Mouse (Mus musculus) bone marrow, adult 2 months (tissue): ENCODE data around the gene Dnajc11. TPM values are rescaled to one million over a fixed set of nuclear protein-coding genes. Genes with fewer than 3 reads are reported as not detected.
A peak's percentile ranks its signal among the peaks of the same experiment; 100 is the strongest.

ENCODE experiments used
- H3K27ac ChIP-seq: fragments of 200-500 bp; 2 replicates; pipeline ENCODE4 v1.5.1; 2012; ENCODE audit warnings: low read depth, mild to moderate bottlenecking, control low read depth, inconsistent platforms, low read length; ENCODE audit not compliant: control insufficient read depth, poor library complexity, insufficient read depth
- H3K4me1 ChIP-seq: fragments of 200-500 bp; 2 replicates; pipeline ENCODE4 v1.6.1; 2011; ENCODE audit warnings: low read length; ENCODE audit not compliant: control insufficient read depth, insufficient read depth
- H3K4me3 ChIP-seq: fragments of 200-500 bp; replicated peaks from 2 replicates; pipeline ENCODE3; 2011; ENCODE audit warnings: mild to moderate bottlenecking, low read depth, low read length, control low read depth; ENCODE audit not compliant: control insufficient read depth
- CTCF ChIP-seq: fragments of 200-500 bp; IDR thresholded peaks from 2 replicates; pipeline ENCODE4 v1.5.1; 2011; ENCODE audit warnings: low read length, control low read depth; ENCODE audit not compliant: control insufficient read depth, insufficient read depth
- POLR2A ChIP-seq: fragments of 200-500 bp; IDR thresholded peaks from 2 replicates; pipeline ENCODE4 v1.6.1; 2011; ENCODE audit warnings: low read depth, mild to moderate bottlenecking, control low read depth, low read length, borderline replicate concordance; ENCODE audit not compliant: control insufficient read depth
- WGBS: fragments of 180-500 bp; shearing (Covaris S2); methylation state at CpG from one replicate; pipeline ENCODE4 v1.1.7; 2018; 5-methylcytosine and 5-hydroxymethylcytosine counted together
- polyA plus RNA-seq: library from polyadenylated mRNA; stranded (reverse); fragments of >200 nt; gene quantifications from 2 replicates; pipeline ENCODE4 v1.2.4, GENCODE M21; 2011; ENCODE audit warnings: low replicate concordance; ENCODE audit not compliant: missing spikeins, insufficient read depth, insufficient read length

Dnajc11 gene
- polyA plus RNA-seq, 1 experiment = 79.8 TPM

GRCm38 (mm10) chr4:151996173-151996950, 62.9 kb downstream of the Dnajc11 start, which contains the start of gene Phf13:
Phf13 (minus strand) TSS chr4:151996258.
- H3K4me1 ChIP-seq = no peaks in the 10 kb centered on the region; the same call in 1 of the 2 replicates
- TF ChIP-seq POLR2A = peak; percentile 85; the same call in 1 of the 2 replicates
- no peak; the same call in 1 of the 2 replicates for TF ChIP-seq CTCF
- H3K27ac ChIP-seq = peak within 1 kb of the TSS; percentile 93
- peak within 1 kb of the TSS; percentile 98 for H3K4me3 ChIP-seq
- under 1% methylated on average over 94 of the region's 94 CpGs for WGBS

GRCm38 (mm10) chr4:151996951-151997222, 63.4 kb downstream of the Dnajc11 start:
- peak overlapping the region; percentile 95 for H3K4me3 ChIP-seq
- H3K27ac ChIP-seq = peak overlapping the region; percentile 93
- WGBS = 2% methylated on average over 13 of the region's 13 CpGs
- no peaks in the 10 kb centered on the region; the same call in 1 of the 2 replicates for H3K4me1 ChIP-seq
- no peak for TF ChIP-seq CTCF
- TF ChIP-seq POLR2A = no peak

- 52% methylated on average over 3 of the region's 3 CpGs for WGBS
- Histone ChIP-seq H3K4me3 (no peak overlapping the region), H3K4me1 (no peaks in the 10 kb centered on the region; the same call in 1 of the 2 replicates), H3K27ac (no peak overlapping the region)
- TF ChIP-seq CTCF = no peak
- TF ChIP-seq POLR2A = no peak
These were observed 64.2 kb downstream of the Dnajc11 start for GRCm38 (mm10) chr4:151997701-151998100.

GRCm38 (mm10) chr4:151999481-151999880, 66.0 kb downstream of the Dnajc11 start:
- H3K27ac ChIP-seq = no peak overlapping the region

GRCm38 (mm10) chr4:152000906-152001305, 67.4 kb downstream of the Dnajc11 start:
- no peaks in the 10 kb centered on the region for H3K4me1 ChIP-seq
- 47% methylated on average over 4 of the region's 4 CpGs for WGBS
- H3K27ac ChIP-seq = no peak overlapping the region
- H3K4me3 ChIP-seq = no peak overlapping the region
- TF ChIP-seq CTCF (no peak), POLR2A (no peak)

More at GRCm38 (mm10) chr4:151999481-151999880, 66.0 kb downstream of the Dnajc11 start:
- H3K4me1 ChIP-seq = no peaks in the 10 kb centered on the region
- TF ChIP-seq CTCF = no peak
- TF ChIP-seq POLR2A = no peak
- WGBS = 4% methylated on average over 3 of the region's 3 CpGs
- H3K4me3 ChIP-seq = no peak overlapping the region

GRCm38 (mm10) chr4:152001335-152001734, 67.8 kb downstream of the Dnajc11 start:
- WGBS = 73% methylated on average over 4 of the region's 4 CpGs
- TF ChIP-seq POLR2A = no peak
- TF ChIP-seq CTCF = no peak
- Histone ChIP-seq H3K4me1 (no peaks in the 10 kb centered on the region), H3K4me3 (no peak overlapping the region), H3K27ac (no peak overlapping the region)

GRCm38 (mm10) chr4:152002063-152002462, 68.6 kb downstream of the Dnajc11 start:
- no peak for TF ChIP-seq POLR2A
- TF ChIP-seq CTCF = no peak
- Histone ChIP-seq H3K4me1 (no peaks in the 10 kb centered on the region), H3K27ac (no peak overlapping the region), H3K4me3 (no peak overlapping the region)
- 83% methylated on average over 3 of the region's 3 CpGs for WGBS

GRCm38 (mm10) chr4:152006137-152006536, 72.6 kb downstream of the Dnajc11 start:
- no peak for TF ChIP-seq CTCF
- TF ChIP-seq POLR2A = no peak
- Histone ChIP-seq H3K4me1 (no peaks in the 10 kb centered on the region), H3K27ac (no peak overlapping the region)

More at GRCm38 (mm10) chr4:152006137-152006536, 72.6 kb downstream of the Dnajc11 start:
- H3K4me3 ChIP-seq = no peak overlapping the region
- WGBS = 64% methylated on average over 6 of the region's 6 CpGs
